ENCODE assay signal across 18 mouse cellular contexts in the genomic region with DNA sequence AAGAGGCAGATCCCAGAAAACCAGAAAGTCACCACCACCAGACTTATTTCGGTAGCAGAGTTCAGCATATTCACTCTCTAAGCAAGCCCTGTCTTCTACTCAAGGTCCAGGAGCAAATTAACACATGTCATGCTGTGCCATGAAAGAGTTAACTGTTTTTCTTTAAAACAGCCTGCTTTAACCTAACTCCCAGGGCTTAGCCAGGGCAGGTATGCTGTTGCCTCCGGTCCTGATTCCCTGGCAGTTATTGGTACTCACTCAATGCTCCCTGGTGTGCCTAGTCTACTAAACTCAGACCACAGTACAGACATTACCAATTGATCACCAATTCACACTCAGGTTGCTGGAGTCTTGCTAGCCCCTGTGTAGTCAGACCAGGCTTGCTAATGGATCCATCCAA.
"Had no signal": no experiment of that assay in that cellular context is flagged by ENCODE, and none has a peak within 500 bp of the region (broad histone marks: within the 10 kb centered on the region; RNA-seq: fewer than 3 reads in every experiment).

No protein-coding gene starts in this region.

- H3K4me1 ChIP-seq: intestine, embryonic 15.5 days; liver, embryonic 13.5 days had no signal

- H3K9ac ChIP-seq: intestine, embryonic 15.5 days; kidney, embryonic 15.5 days; liver, embryonic 13.5 days; midbrain, embryonic 12.5 days had no signal

- DNase-seq: kidney, adult 11 months; kidney, adult 8-10 months; kidney, postnatal 10 days; kidney, postnatal 36 days; left cerebral cortex, postnatal 4 days; liver, embryonic 13.5 days; lung, adult 2 months; lung, postnatal 14 days; lung, postnatal 4 days; retina, postnatal 1 day; spleen, adult 18-20 months; thymus, postnatal 25 days had no signal

- H3K9me3 ChIP-seq: intestine, embryonic 15.5 days; kidney, embryonic 15.5 days; liver, embryonic 13.5 days; midbrain, embryonic 12.5 days; neural tube, embryonic 13.5 days had no signal

- H3K27ac ChIP-seq: intestine, embryonic 15.5 days; kidney, embryonic 15.5 days; liver, embryonic 13.5 days had no signal

- ATAC-seq: intestine, embryonic 15.5 days; midbrain, embryonic 16.5 days had no signal

- H3K27me3 ChIP-seq: intestine, embryonic 15.5 days; kidney, embryonic 15.5 days; liver, embryonic 13.5 days; midbrain, embryonic 12.5 days; neural tube, embryonic 13.5 days had no signal

- H3K4me3 ChIP-seq: intestine, embryonic 15.5 days; kidney, embryonic 15.5 days; liver, embryonic 13.5 days; midbrain, embryonic 12.5 days; myocyte; neural tube, embryonic 13.5 days had no signal

- H3K4me2 ChIP-seq: intestine, embryonic 15.5 days; kidney, embryonic 15.5 days; liver, embryonic 13.5 days; midbrain, embryonic 12.5 days; neural tube, embryonic 13.5 days had no signal

- H3K36me3 ChIP-seq: intestine, embryonic 15.5 days; liver, embryonic 13.5 days had no signal
